In genomic region chr10:115381506-115382084, GRCm38 (mm10) we compare ENCODE assay signal across 20 mouse cellular contexts. TPM values are rescaled to one million over a fixed set of nuclear protein-coding genes. Genes with fewer than 3 reads are reported as not detected.
DNase-seq lines count a peak whose midpoint lies in the region; ATAC-seq and TF ChIP-seq lines count a peak whose summit lies in the region.
"Had no signal": no experiment of that assay in that cellular context is flagged by ENCODE, and none has a peak within 500 bp of the region (broad histone marks: within the 10 kb centered on the region; RNA-seq: fewer than 3 reads in every experiment).

No protein-coding gene starts in this region.

- 87% methylated on average over 2 of the region's 2 CpGs for WGBS in hindbrain, embryonic 13.5 days
- WGBS in hindbrain, embryonic 16.5 days, result 84% methylated on average over 2 of the region's 2 CpGs

- H3K4me1 ChIP-seq in hindbrain, embryonic 13.5 days (replicated peaks), result peaks cover 27% of the 10 kb centered on the region
- H3K4me1 ChIP-seq in hindbrain, embryonic 16.5 days (ENCODE audit: control insufficient read depth, insufficient read depth, low read depth, low read length), result peaks cover 15% of the 10 kb centered on the region
- peaks cover 0 to 9% of the 10 kb centered on the region in 2 experiments; a peak in 3 of 4 replicates for H3K4me1 ChIP-seq in MEL (ENCODE audit: control insufficient read depth in 1 of 2, insufficient read depth in 2 of 2, low read length in 2 of 2)

- H3K27me3 ChIP-seq in hindbrain, embryonic 13.5 days, result no peaks in the 10 kb centered on the region
- no peaks in the 10 kb centered on the region for H3K27me3 ChIP-seq in hindbrain, embryonic 16.5 days (replicated peaks; ENCODE audit: control insufficient read depth, insufficient read depth, low read length)
- H3K27me3 ChIP-seq in MEL (ENCODE audit: control insufficient read depth in 1 of 2, insufficient read depth in 2 of 2, low read length in 2 of 2), result no peaks in the 10 kb centered on the region
- no peaks in the 10 kb centered on the region for H3K27me3 ChIP-seq in myocyte (ENCODE audit: control insufficient read depth, insufficient read depth, insufficient read length)
- H3K27me3 ChIP-seq: embryonic facial prominence, embryonic 15.5 days; forebrain, embryonic 13.5 days had no signal

- no peak for TF ChIP-seq CTCF in MEL (IDR thresholded peaks at IDR 0.05 in 2 of 3, conservative IDR thresholded peaks at IDR 0.05 in 1 of 3; ENCODE audit: control insufficient read depth in 1 of 3, insufficient read depth in 1 of 3, low read depth in 2 of 3, low read length in 3 of 3, poor library complexity in 1 of 3, severe bottlenecking in 1 of 3)

- peak; percentile 36 for DNase-seq in CD4-positive, CD25-positive, alpha-beta regulatory T cell, adult 2 months (ENCODE audit: low read depth, low spot score)
- DNase-seq in MEL (ENCODE audit: low read depth, low spot score), result peak; percentile 46
- no peak for DNase-seq in cerebellum, postnatal 4 days (ENCODE audit: low spot score in 2 of 2)
- DNase-seq: adrenal gland, postnatal 14 days; cerebellum, adult 9-10 months; gastrocnemius, postnatal 10 days; kidney, adult 9 months; left cerebral cortex, postnatal 4 days; lung, embryonic 14.5 days; right cerebral cortex, adult 18-20 months; thymus, postnatal 25 days had no signal

- no peak overlapping the region for H3K4me3 ChIP-seq in hindbrain, embryonic 13.5 days
- no peak overlapping the region for H3K4me3 ChIP-seq in hindbrain, embryonic 16.5 days (ENCODE audit: low read length)
- no peak overlapping the region for H3K4me3 ChIP-seq in MEL (ENCODE audit: control insufficient read depth in 1 of 2, insufficient read depth in 1 of 2, low read depth in 2 of 2, low read length in 2 of 2)
- H3K4me3 ChIP-seq in myocyte, result peak overlapping the region; percentile 95

- H3ac ChIP-seq in myocyte (ENCODE audit: control insufficient read depth, insufficient read length), result no peak overlapping the region

- H3K9me3 ChIP-seq in hindbrain, embryonic 13.5 days, result no peaks in the 10 kb centered on the region
- no peaks in the 10 kb centered on the region for H3K9me3 ChIP-seq in hindbrain, embryonic 16.5 days (ENCODE audit: control insufficient read depth, low read length)
- no peaks in the 10 kb centered on the region for H3K9me3 ChIP-seq in MEL (replicated peaks; ENCODE audit: insufficient read depth, low read length)
- H3K9me3 ChIP-seq: embryonic facial prominence, embryonic 15.5 days; forebrain, embryonic 13.5 days had no signal

- TF ChIP-seq EP300 in MEL (IDR thresholded peaks at IDR 0.05; ENCODE audit: low read depth in 1 of 2, low read length in 2 of 2), result no peak

- H3K9ac ChIP-seq in hindbrain, embryonic 13.5 days, result no peak overlapping the region
- H3K9ac ChIP-seq in hindbrain, embryonic 16.5 days (ENCODE audit: low read depth, low read length), result no peak overlapping the region
- H3K9ac ChIP-seq in MEL (ENCODE audit: control insufficient read depth, low read depth, low read length, poor library complexity, severe bottlenecking), result no peak overlapping the region
- H3K9ac ChIP-seq: embryonic facial prominence, embryonic 15.5 days; lung, embryonic 14.5 days had no signal

- no peaks in the 10 kb centered on the region for H3K36me3 ChIP-seq in hindbrain, embryonic 13.5 days
- no peaks in the 10 kb centered on the region for H3K36me3 ChIP-seq in hindbrain, embryonic 16.5 days (ENCODE audit: control insufficient read depth, insufficient read depth, low read length)
- H3K36me3 ChIP-seq in MEL (ENCODE audit: control insufficient read depth in 1 of 2, insufficient read depth in 2 of 2, low read length in 2 of 2) (peaks cover 0 to 19% of the 10 kb centered on the region in 2 experiments; a peak in 2 of 4 replicates), myocyte (ENCODE audit: control insufficient read depth, insufficient read depth) (no peaks in the 10 kb centered on the region)
- H3K36me3 ChIP-seq: embryonic facial prominence, embryonic 15.5 days had no signal

- TF ChIP-seq POLR2A in MEL (IDR thresholded peaks at IDR 0.05; ENCODE audit: control insufficient read depth in 1 of 2, insufficient read depth in 1 of 2, low read depth in 1 of 2, low read length in 2 of 2, poor library complexity in 1 of 2), result no peak
- TF ChIP-seq POLR2A in myocyte (IDR thresholded peaks at IDR 0.05; ENCODE audit: insufficient read length, low read depth), result no peak

- H3K27ac ChIP-seq in hindbrain, embryonic 13.5 days, result no peak overlapping the region
- H3K27ac ChIP-seq in hindbrain, embryonic 16.5 days (ENCODE audit: low read depth, low read length), result no peak overlapping the region
- no peak overlapping the region for H3K27ac ChIP-seq in MEL (ENCODE audit: control insufficient read depth, low read depth, low read length)
- H3K27ac ChIP-seq: embryonic facial prominence, embryonic 15.5 days; macrophage; stomach, postnatal 0 days had no signal

- 0 out of 2 replicates have a peak overlapping the region, but pooled peaks have one; percentile 60 for H3K4me2 ChIP-seq in hindbrain, embryonic 13.5 days
- no peak overlapping the region for H3K4me2 ChIP-seq in hindbrain, embryonic 16.5 days (ENCODE audit: low read length)
- H3K4me2 ChIP-seq in myocyte (ENCODE audit: low read depth), result peak overlapping the region; percentile 89

- H3K79me2 ChIP-seq in MEL (ENCODE audit: control insufficient read depth, insufficient read depth, low read length, poor library complexity), result peaks cover 34% of the 10 kb centered on the region
- peaks cover 63% of the 10 kb centered on the region for H3K79me2 ChIP-seq in myocyte (ENCODE audit: control insufficient read depth, insufficient read depth)

- ATAC-seq in CD4-positive, CD25-positive, alpha-beta regulatory T cell, adult 4 months, result no peak
- ATAC-seq in hindbrain, embryonic 13.5 days (ENCODE audit: low FRiP score), result no peak
- ATAC-seq in hindbrain, embryonic 16.5 days, result no peak
- ATAC-seq in megakaryocyte-erythroid progenitor cell, adult 5-6 weeks (replicated peaks; ENCODE audit: low FRiP score, low TSS enrichment, poor library complexity, severe bottlenecking), result no peak
- ATAC-seq: forebrain, embryonic 13.5 days had no signal

- TF ChIP-seq RAD21 in MEL (IDR thresholded peaks at IDR 0.05; ENCODE audit: low read depth, low read length), result no peak

TF ChIP-seq in MEL, 35 proteins besides CTCF, POLR2A, EP300 and RAD21 (continues in another document):
- TF ChIP-seq SMC3 (IDR thresholded peaks at IDR 0.05; ENCODE audit: low read depth, low read length), result no peak
- no peak for TF ChIP-seq MXI1 (IDR thresholded peaks at IDR 0.05; ENCODE audit: low read depth, low read length)
- no peak for TF ChIP-seq NELFE (IDR thresholded peaks at IDR 0.05; ENCODE audit: low read depth, low read length)
- TF ChIP-seq KAT2A (conservative IDR thresholded peaks at IDR 0.05; ENCODE audit: low read depth, low read length), result no peak
- TF ChIP-seq SIN3A (IDR thresholded peaks at IDR 0.05; ENCODE audit: low read length), result no peak
- no peak for TF ChIP-seq GATA1 (IDR thresholded peaks at IDR 0.05; ENCODE audit: low read depth, low read length)

TF ChIP-seq in myocyte, 11 proteins besides CTCF, POLR2A, EP300 and RAD21:
- TF ChIP-seq MYOG (IDR thresholded peaks at IDR 0.05; ENCODE audit: control insufficient read depth in 1 of 3, insufficient read depth in 1 of 3, insufficient read length in 2 of 3, low read depth in 2 of 3) (no peak), TCF12 (IDR thresholded peaks at IDR 0.05; ENCODE audit: insufficient read depth, poor library complexity, severe bottlenecking) (no peak), REST (IDR thresholded peaks at IDR 0.05; ENCODE audit: insufficient read depth, insufficient read length) (no peak)

RNA-seq across cellular contexts. Expression of gene Thap2, which starts 2.6 kb away (rescaled TPM):
- 10 to 100 TPM; 12.2 to 16.8 TPM for polyA plus RNA-seq in CD4-positive, CD25-positive, alpha-beta regulatory T cell, adult 4 months (2017; shearing (Covaris generic))
- polyA plus RNA-seq in hindbrain, embryonic 13.5 days (2015; fragmentation: Nextera tagmentation; extraction: Ambion mirVana), result 29.9 and 30.4 TPM in 2 replicates
- 19.9 and 20.0 TPM in 2 replicates for polyA plus RNA-seq in hindbrain, embryonic 16.5 days (2015; fragmentation: Nextera tagmentation; extraction: Ambion mirVana)
- total RNA-seq in MEL (2012; rRNA removed), result 4.3 and 5.9 TPM in 2 replicates
- 1 to 10 TPM in 1 of 2 experiments, not detected in 1; 5.8 TPM for polyA plus RNA-seq in MEL (2012; ENCODE audit: insufficient read depth in 1 of 2, insufficient read length in 2 of 2, low read depth in 1 of 2, low replicate concordance in 2 of 2, missing spikeins in 1 of 2)
- 5.8 TPM for polyA plus RNA-seq in myocyte (2012; fragmentation: generic; extraction: Trizol)
- total RNA-seq in megakaryocyte-erythroid progenitor cell, adult 5-6 weeks (2014; fragmentation: Nextera tagmentation), result 15.2 and 18.4 TPM in 2 replicates
- 9.8 and 10.2 TPM in 2 replicates for total RNA-seq in megakaryocyte-erythroid progenitor cell, adult 5-6 weeks (2017)

RNA-seq across cellular contexts. Expression of gene Zfc3h1, which starts 3.2 kb away (rescaled TPM):
- polyA plus RNA-seq in CD4-positive, CD25-positive, alpha-beta regulatory T cell, adult 4 months (2017; shearing (Covaris generic)), result 10 to 100 TPM; 33.8 to 39.0 TPM
- 17.0 and 20.3 TPM in 2 replicates for polyA plus RNA-seq in hindbrain, embryonic 13.5 days (2015; fragmentation: Nextera tagmentation; extraction: Ambion mirVana)
- 12.5 and 13.2 TPM in 2 replicates for polyA plus RNA-seq in hindbrain, embryonic 16.5 days (2015; fragmentation: Nextera tagmentation; extraction: Ambion mirVana)
- total RNA-seq in MEL (2012; rRNA removed), result 14.4 and 16.7 TPM in 2 replicates
- 10 to 100 TPM in 1 of 2 experiments, not detected in 1; 28.7 TPM for polyA plus RNA-seq in MEL (2012; ENCODE audit: insufficient read depth in 1 of 2, insufficient read length in 2 of 2, low read depth in 1 of 2, low replicate concordance in 2 of 2, missing spikeins in 1 of 2)
- 9.0 TPM for polyA plus RNA-seq in myocyte (2012; fragmentation: generic; extraction: Trizol)
- 49.0 and 94.8 TPM in 2 replicates for total RNA-seq in megakaryocyte-erythroid progenitor cell, adult 5-6 weeks (2014; fragmentation: Nextera tagmentation)
- total RNA-seq in megakaryocyte-erythroid progenitor cell, adult 5-6 weeks (2017), result 38.3 and 44.9 TPM in 2 replicates

RNA-seq across cellular contexts. Expression of gene Tmem19, which starts 19.3 kb away (rescaled TPM):
- 10 to 100 TPM; 50.9 to 54.8 TPM for polyA plus RNA-seq in CD4-positive, CD25-positive, alpha-beta regulatory T cell, adult 4 months (2017; shearing (Covaris generic))
- 38.9 and 39.4 TPM in 2 replicates for polyA plus RNA-seq in hindbrain, embryonic 13.5 days (2015; fragmentation: Nextera tagmentation; extraction: Ambion mirVana)
- 34.0 and 34.1 TPM in 2 replicates for polyA plus RNA-seq in hindbrain, embryonic 16.5 days (2015; fragmentation: Nextera tagmentation; extraction: Ambion mirVana)
- 10.7 and 12.1 TPM in 2 replicates for total RNA-seq in MEL (2012; rRNA removed)
- polyA plus RNA-seq in MEL (2012; ENCODE audit: insufficient read depth in 1 of 2, insufficient read length in 2 of 2, low read depth in 1 of 2, low replicate concordance in 2 of 2, missing spikeins in 1 of 2), result 10 to 100 TPM in 1 of 2 experiments, not detected in 1; 16.6 TPM
- polyA plus RNA-seq in myocyte (2012; fragmentation: generic; extraction: Trizol), result 18.0 TPM
- 10.5 and 10.9 TPM in 2 replicates for total RNA-seq in megakaryocyte-erythroid progenitor cell, adult 5-6 weeks (2014; fragmentation: Nextera tagmentation)
- 10.1 and 14.7 TPM in 2 replicates for total RNA-seq in megakaryocyte-erythroid progenitor cell, adult 5-6 weeks (2017)

Comparison
In these comparisons a context has a peak if more than half of its experiments do, and no peak if none do; other contexts are left out.
1. DNase-seq: peak in CD4-positive, CD25-positive, alpha-beta regulatory T cell, adult 2 months (single experiment) and MEL (single experiment); none in cerebellum, postnatal 4 days (0 of 2).